Mouse (Mus musculus) brain, embryonic 14.5 days (tissue): ENCODE measurements around the gene Vegfc.

ENCODE experiments used
- CTCF ChIP-seq: fragments of 200-500 bp; IDR thresholded peaks from 2 replicates; pipeline ENCODE4 v1.5.1; 2012; ENCODE audit warnings: inconsistent platforms, mild to moderate bottlenecking, moderate library complexity, borderline replicate concordance; ENCODE audit not compliant: insufficient read depth, insufficient read length; ENCODE audit errors: extremely low read depth
- POLR2A ChIP-seq: fragments of 200-500 bp; IDR thresholded peaks from 2 replicates; pipeline ENCODE4 v1.6.1; 2012; ENCODE audit warnings: mild to moderate bottlenecking, inconsistent platforms, borderline replicate concordance; ENCODE audit not compliant: poor library complexity, insufficient read depth, insufficient read length, severe bottlenecking; ENCODE audit errors: extremely low read depth

DNA sequence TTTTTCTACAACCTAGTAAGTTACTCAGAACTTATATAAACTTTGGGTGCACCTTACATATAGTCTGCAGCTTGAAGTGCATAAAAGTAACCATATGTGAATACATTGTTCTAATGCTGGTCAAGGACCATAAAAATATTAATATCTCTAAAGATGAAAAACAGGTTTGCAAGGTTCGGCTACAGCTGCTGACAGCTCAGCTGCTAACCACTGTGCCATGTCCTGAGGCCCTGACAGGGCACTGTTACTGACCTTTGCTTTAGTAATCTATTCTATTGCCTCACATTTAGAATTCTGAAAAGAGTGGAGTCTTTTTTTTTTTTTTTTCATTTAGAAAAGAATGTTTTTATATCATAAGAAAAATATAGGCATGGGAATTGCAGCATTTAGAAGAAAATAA is 44.9 kb downstream of the Vegfc start:
- TF ChIP-seq CTCF (no peak), POLR2A (no peak)
